Mouse (Mus musculus): Measurements from ENCODE around the gene Dhrs1.

DNA sequence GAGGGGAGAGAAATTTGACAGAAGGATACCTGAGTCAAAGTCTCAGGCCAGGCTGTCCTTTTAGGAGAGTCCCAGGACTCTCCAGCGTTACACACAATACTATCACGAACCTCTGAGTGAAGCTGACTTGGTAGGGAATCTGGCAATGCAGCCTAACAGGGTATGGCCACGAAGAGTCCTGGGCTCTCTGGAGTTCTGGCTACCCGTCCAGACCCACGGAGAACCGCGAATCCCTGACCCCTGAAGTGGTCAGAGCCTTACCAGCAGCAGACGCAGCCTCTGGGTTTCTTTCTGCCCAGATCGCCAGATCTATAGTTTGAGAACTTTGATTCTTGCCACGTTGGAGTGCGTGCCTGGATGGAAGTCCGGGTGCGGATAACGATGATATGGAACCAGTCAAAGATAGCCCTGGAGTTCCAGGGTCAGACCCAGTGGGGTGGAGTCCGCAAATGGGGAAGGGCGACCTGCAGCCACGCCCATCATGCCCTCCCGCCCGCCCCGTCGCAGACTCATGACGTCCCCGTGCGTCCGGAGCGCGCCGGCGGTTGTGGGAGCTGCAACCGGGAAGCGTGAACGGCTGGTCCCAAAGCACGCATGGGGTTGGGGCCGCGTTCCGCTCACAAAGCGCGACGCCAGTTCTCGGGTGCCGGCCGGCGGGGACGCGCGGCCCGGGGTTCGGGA lies at the start of gene Dhrs1, which contains the start of gene Nop9:
- TF ChIP-seq POLR2A (IDR thresholded peaks at IDR 0.05; ENCODE audit: borderline replicate concordance, control insufficient read depth, low read depth, low read length) (no peak; the same call in 1 of the 2 replicates), CTCF (IDR thresholded peaks at IDR 0.05; ENCODE audit: control insufficient read depth, insufficient read depth, low read length) (no peak)

All from bone marrow, adult 2 months (tissue).